Mouse (Mus musculus) MEL (cell line): Measurements from ENCODE around the gene Ankrd35. TPM values are rescaled to one million over a fixed set of nuclear protein-coding genes. Genes with fewer than 3 reads are reported as not detected.

ENCODE experiments used
- DNase-seq: peaks from one replicate; pipeline ENCODE4 v3.0.0; 2011; ENCODE audit warnings: low read depth, low spot score
- H3K27ac ChIP-seq: 2 replicates; pipeline ENCODE4 v1.5.1; 2012; ENCODE audit warnings: low read depth, mild to moderate bottlenecking, control low read depth, low read length, moderate library complexity; ENCODE audit not compliant: control insufficient read depth
- H3K27me3 ChIP-seq, 2 experiments: fragments of 150-350 bp in 1 of 2; sonication (generic) in 1 of 2; 2 replicates each; pipeline ENCODE4 v1.6.1; 2012; ENCODE audit warnings: low read length in 2 of 2, mild to moderate bottlenecking in 2 of 2, improper control_type of control experiment in 1 of 2, moderate library complexity in 1 of 2; ENCODE audit not compliant: insufficient read depth in 2 of 2, control insufficient read depth in 1 of 2
- H3K36me3 ChIP-seq, 2 experiments: 2 replicates each; pipeline ENCODE4 v1.6.1; 2012 to 2014; ENCODE audit warnings: low read length in 2 of 2, improper control_type of control experiment in 1 of 2, inconsistent platforms in 1 of 2, mild to moderate bottlenecking in 1 of 2; ENCODE audit not compliant: insufficient read depth in 2 of 2, control insufficient read depth in 1 of 2
- H3K4me1 ChIP-seq, 2 experiments: fragments of 150-350 bp in 1 of 2; sonication (generic) in 1 of 2; 2 replicates each; pipeline ENCODE4 v1.6.1; 2012; ENCODE audit warnings: low read length in 2 of 2, improper control_type of control experiment in 1 of 2, mild to moderate bottlenecking in 1 of 2; ENCODE audit not compliant: insufficient read depth in 2 of 2, control insufficient read depth in 1 of 2
- H3K4me3 ChIP-seq, 2 experiments: fragments of 150-350 bp in 1 of 2; sonication (generic) in 1 of 2; 2 replicates each; pipeline ENCODE4 v1.5.1; 2012; ENCODE audit warnings: low read depth in 2 of 2, low read length in 2 of 2, mild to moderate bottlenecking in 2 of 2, moderate library complexity in 2 of 2, control low read depth in 1 of 2, improper control_type of control experiment in 1 of 2; ENCODE audit not compliant: control insufficient read depth in 1 of 2, insufficient read depth in 1 of 2
- H3K79me2 ChIP-seq: 2 replicates; pipeline ENCODE4 v1.6.1; 2012; ENCODE audit warnings: mild to moderate bottlenecking, low read length, moderate library complexity; ENCODE audit not compliant: control insufficient read depth, poor library complexity, insufficient read depth
- H3K9ac ChIP-seq: 2 replicates; pipeline ENCODE4 v1.6.1; 2012; ENCODE audit warnings: low read depth, mild to moderate bottlenecking, control low read depth, low read length, moderate library complexity; ENCODE audit not compliant: control insufficient read depth, poor library complexity, severe bottlenecking
- H3K9me3 ChIP-seq: fragments of 150-350 bp; sonication (generic); replicated peaks from 2 replicates; pipeline ENCODE4 v1.6.1; 2012; ENCODE audit warnings: mild to moderate bottlenecking, low read length, improper control_type of control experiment, moderate library complexity; ENCODE audit not compliant: insufficient read depth
- BHLHE40 ChIP-seq: IDR thresholded peaks from 2 replicates; pipeline ENCODE4 v1.6.1; 2012; ENCODE audit warnings: low read depth, mild to moderate bottlenecking, inconsistent platforms, low read length, improper control_type of control experiment, borderline replicate concordance
- CHD2 ChIP-seq: IDR thresholded peaks from 2 replicates; pipeline ENCODE4 v1.6.1; 2011; ENCODE audit warnings: low read length, improper control_type of control experiment
- ELF1 ChIP-seq: IDR thresholded peaks from 2 replicates; pipeline ENCODE4 v1.6.1; 2014; ENCODE audit warnings: low read depth, mild to moderate bottlenecking, inconsistent platforms, low read length, improper control_type of control experiment, moderate library complexity
- ETS1 ChIP-seq: IDR thresholded peaks from 2 replicates; pipeline ENCODE4 v1.6.1; 2012; ENCODE audit warnings: low read depth, mild to moderate bottlenecking, inconsistent platforms, low read length, improper control_type of control experiment, moderate library complexity
- GABPA ChIP-seq: IDR thresholded peaks from 2 replicates; pipeline ENCODE4 v1.6.1; 2012; ENCODE audit warnings: low read depth, mild to moderate bottlenecking, inconsistent platforms, low read length, improper control_type of control experiment, moderate library complexity
- GATA1 ChIP-seq: IDR thresholded peaks from 2 replicates; pipeline ENCODE4 v1.6.1; 2011; ENCODE audit warnings: low read depth, low read length, improper control_type of control experiment
- KAT2A ChIP-seq: conservative IDR thresholded peaks from 2 replicates; pipeline ENCODE4 v1.6.1; 2012; ENCODE audit warnings: low read depth, low read length, improper control_type of control experiment, inconsistent platforms
- MEF2A ChIP-seq: IDR thresholded peaks from 2 replicates; pipeline ENCODE4 v1.6.1; 2014; ENCODE audit warnings: low read depth, mild to moderate bottlenecking, inconsistent platforms, low read length, improper control_type of control experiment; ENCODE audit not compliant: poor library complexity, insufficient replicate concordance, severe bottlenecking; ENCODE audit errors: extremely low read depth
- MXI1 ChIP-seq: IDR thresholded peaks from 2 replicates; pipeline ENCODE4 v1.6.1; 2011; ENCODE audit warnings: mild to moderate bottlenecking, low read depth, low read length, improper control_type of control experiment
- MYC ChIP-seq: IDR thresholded peaks from 2 replicates; pipeline ENCODE4 v1.6.1; 2011; ENCODE audit warnings: low read depth, mild to moderate bottlenecking, low read length, improper control_type of control experiment, moderate library complexity
- NELFE ChIP-seq: IDR thresholded peaks from 2 replicates; pipeline ENCODE4 v1.6.1; 2011; ENCODE audit warnings: low read depth, low read length, improper control_type of control experiment
- NRF1 ChIP-seq: IDR thresholded peaks from 2 replicates; pipeline ENCODE4 v1.6.1; 2014; ENCODE audit warnings: low read depth, mild to moderate bottlenecking, inconsistent platforms, low read length, improper control_type of control experiment, moderate library complexity; ENCODE audit not compliant: poor library complexity, insufficient read depth, severe bottlenecking
- POLR2AphosphoS2 ChIP-seq: IDR thresholded peaks from 2 replicates; pipeline ENCODE4 v1.6.1; 2011; ENCODE audit warnings: low read length, improper control_type of control experiment
- POLR2AphosphoS5 ChIP-seq: IDR thresholded peaks from 2 replicates; pipeline ENCODE4 v1.6.1; 2012; ENCODE audit warnings: low read depth, borderline replicate concordance, mild to moderate bottlenecking, inconsistent platforms, low read length, moderate library complexity, mixed read lengths
- RAD21 ChIP-seq: IDR thresholded peaks from 2 replicates; pipeline ENCODE4 v1.6.1; 2011; ENCODE audit warnings: mild to moderate bottlenecking, low read depth, low read length, improper control_type of control experiment
- SIN3A ChIP-seq: IDR thresholded peaks from 2 replicates; pipeline ENCODE4 v1.6.1; 2012; ENCODE audit warnings: low read length, improper control_type of control experiment, inconsistent platforms
- SMC3 ChIP-seq: IDR thresholded peaks from 2 replicates; pipeline ENCODE4 v1.6.1; 2011; ENCODE audit warnings: low read depth, low read length, improper control_type of control experiment
- TAL1 ChIP-seq: IDR thresholded peaks from 2 replicates; pipeline ENCODE4 v1.6.1; 2012; ENCODE audit warnings: mild to moderate bottlenecking, inconsistent platforms, low read length, moderate library complexity, mixed read lengths
- TBP ChIP-seq: IDR thresholded peaks from 2 replicates; pipeline ENCODE4 v1.8.0; 2011; ENCODE audit warnings: low read depth, low read length, improper control_type of control experiment
- TCF12 ChIP-seq: IDR thresholded peaks from 2 replicates; pipeline ENCODE4 v1.6.1; 2014; ENCODE audit warnings: low read depth, mild to moderate bottlenecking, inconsistent platforms, low read length, improper control_type of control experiment, moderate library complexity
- UBTF ChIP-seq: IDR thresholded peaks from 2 replicates; pipeline ENCODE4 v1.6.1; 2012; ENCODE audit warnings: low read depth, mild to moderate bottlenecking, inconsistent platforms, low read length, improper control_type of control experiment, moderate library complexity, borderline replicate concordance; ENCODE audit not compliant: insufficient read depth
- USF1 ChIP-seq: IDR thresholded peaks from 2 replicates; pipeline ENCODE4 v1.6.1; 2014; ENCODE audit warnings: low read depth, mild to moderate bottlenecking, inconsistent platforms, low read length, improper control_type of control experiment, moderate library complexity
- USF2 ChIP-seq, 2 experiments: IDR thresholded peaks; 2 replicates each; pipeline ENCODE4 v1.6.1; 2011 to 2012; ENCODE audit warnings: improper control_type of control experiment in 2 of 2, low read length in 2 of 2, borderline replicate concordance in 1 of 2, inconsistent platforms in 1 of 2, low read depth in 1 of 2, mild to moderate bottlenecking in 1 of 2; ENCODE audit not compliant: insufficient read depth in 1 of 2
- ZC3H11A ChIP-seq: IDR thresholded peaks from 2 replicates; pipeline ENCODE4 v1.6.1; 2012; ENCODE audit warnings: low read depth, mild to moderate bottlenecking, inconsistent platforms, low read length, improper control_type of control experiment
- polyA plus RNA-seq, 2 experiments: library from polyadenylated mRNA; stranded (reverse) in 1 of 2; unstranded in 1 of 2; fragments of >175 nt in 1 of 2; fragments of >200 nt in 1 of 2; gene quantifications; 2 replicates each; pipeline versions ENCODE4 v1.2.1 to v1.2.4; 2012; ENCODE audit warnings: low replicate concordance in 2 of 2, low read depth in 1 of 2; ENCODE audit not compliant: insufficient read length in 2 of 2, insufficient read depth in 1 of 2, missing spikeins in 1 of 2
- total RNA-seq: library from RNA; depleted of rRNA; stranded (reverse); fragments of 300-350 nt; gene quantifications from 2 replicates; pipeline ENCODE4 v1.2.3, GENCODE M21; 2012

Gene Ankrd35
- total and polyA plus RNA-seq, 3 experiments: 0.62 to 0.77 TPM; not detected in 1

DNA sequence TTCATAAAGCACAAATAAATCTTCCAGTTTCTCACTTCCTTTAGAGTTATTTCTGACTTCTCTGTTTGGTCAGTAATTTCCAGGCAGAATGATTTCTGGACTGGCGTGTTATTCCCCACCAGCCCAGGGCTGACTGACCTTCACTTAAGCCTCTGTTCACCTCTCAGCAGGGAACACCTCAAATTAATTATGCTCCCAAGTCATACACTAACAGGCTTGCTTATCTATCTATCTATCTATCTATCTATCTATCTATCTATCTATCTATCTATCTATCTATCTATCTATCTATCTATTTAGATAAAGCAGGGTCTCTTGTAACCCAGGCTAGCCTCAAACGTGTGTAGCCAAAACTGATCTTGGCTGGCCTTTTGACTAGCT is 38.7 kb downstream of the Ankrd35 start:
- TF ChIP-seq ETS1: no peak
- TF ChIP-seq GATA1: peak; percentile 89
- peak; percentile 41; the same call in 1 of the 2 replicates for TF ChIP-seq TBP
- no peak for TF ChIP-seq KAT2A
- TF ChIP-seq SIN3A: no peak
- no peak for TF ChIP-seq SMC3
- no peak for TF ChIP-seq UBTF
- peak overlapping the region; percentile 62 to 71; a peak in 3 of 4 replicates for H3K4me3 ChIP-seq
- no peaks in the 10 kb centered on the region; the same call in 1 of the 2 replicates for H3K79me2 ChIP-seq
- H3K9ac ChIP-seq: peak overlapping the region; percentile 77
- H3K27ac ChIP-seq: no peak overlapping the region
- no peak for DNase-seq
- no peaks in the 10 kb centered on the region for H3K9me3 ChIP-seq
- H3K36me3 ChIP-seq: peaks cover 3 to 5% of the 10 kb centered on the region in 2 experiments; a peak in 3 of 4 replicates
- H3K27me3 ChIP-seq: no peaks in the 10 kb centered on the region
- H3K4me1 ChIP-seq: peaks cover 0 to 12% of the 10 kb centered on the region in 2 experiments; a peak in 2 of 4 replicates

GRCm38 (mm10) chr3:96714286-96714685 is 44.4 kb downstream of the Ankrd35 start:
- H3K4me1 ChIP-seq: peaks cover 4 to 6% of the 10 kb centered on the region in 2 experiments
- H3K36me3 ChIP-seq: peaks cover 12 to 27% of the 10 kb centered on the region in 2 experiments
- H3K79me2 ChIP-seq: no peaks in the 10 kb centered on the region
- no peak overlapping the region for H3K9ac ChIP-seq
- no peak for DNase-seq
- no peak overlapping the region for H3K27ac ChIP-seq
- no peak overlapping the region for H3K4me3 ChIP-seq
- no peaks in the 10 kb centered on the region for H3K9me3 ChIP-seq
- H3K27me3 ChIP-seq: no peaks in the 10 kb centered on the region
- TF ChIP-seq ELF1 (no peak), MXI1 (no peak), USF1 (peak; percentile 51; the same call in 1 of the 2 replicates), CHD2 (no peak)

GRCm38 (mm10) chr3:96715854-96716253 is 45.9 kb downstream of the Ankrd35 start:
- H3K27me3 ChIP-seq: no peaks in the 10 kb centered on the region
- DNase-seq: peak; percentile 66
- peak overlapping the region; percentile 16 for H3K9ac ChIP-seq
- peak overlapping the region; percentile 49 for H3K27ac ChIP-seq
- no peaks in the 10 kb centered on the region for H3K9me3 ChIP-seq
- H3K36me3 ChIP-seq: peaks cover 12 to 25% of the 10 kb centered on the region in 2 experiments
- no peaks in the 10 kb centered on the region for H3K79me2 ChIP-seq
- H3K4me3 ChIP-seq: no peak overlapping the region
- H3K4me1 ChIP-seq: peaks cover 4 to 6% of the 10 kb centered on the region in 2 experiments
- TF ChIP-seq NRF1 (no peak), ZC3H11A (no peak), TAL1 (no peak), NELFE (no peak), POLR2AphosphoS5 (no peak), KAT2A (no peak), POLR2AphosphoS2 (no peak), BHLHE40 (no peak), ETS1 (no peak), TBP (no peak), TCF12 (no peak), UBTF (no peak), MYC (no peak), MEF2A (no peak), USF1 (no peak), RAD21 (no peak), ELF1 (no peak), GABPA (no peak), USF2 (IDR thresholded peaks at IDR 0.05; ENCODE audit: borderline replicate concordance in 1 of 2, insufficient read depth in 1 of 2, low read depth in 1 of 2, low read length in 2 of 2) (no peak)
